Mouse (Mus musculus): Measurements from ENCODE around the gene Mmp10.
A peak's percentile ranks its signal among the peaks of the same experiment; 100 is the strongest.

Gene Mmp10

GRCm38 (mm10) chr9:7502051-7502450, at the start of gene Mmp10:
Mmp10 (plus strand) TSS chr9:7502352.
- DNase-seq (ENCODE audit: low spot score in 2 of 2) = no peak

DNA sequence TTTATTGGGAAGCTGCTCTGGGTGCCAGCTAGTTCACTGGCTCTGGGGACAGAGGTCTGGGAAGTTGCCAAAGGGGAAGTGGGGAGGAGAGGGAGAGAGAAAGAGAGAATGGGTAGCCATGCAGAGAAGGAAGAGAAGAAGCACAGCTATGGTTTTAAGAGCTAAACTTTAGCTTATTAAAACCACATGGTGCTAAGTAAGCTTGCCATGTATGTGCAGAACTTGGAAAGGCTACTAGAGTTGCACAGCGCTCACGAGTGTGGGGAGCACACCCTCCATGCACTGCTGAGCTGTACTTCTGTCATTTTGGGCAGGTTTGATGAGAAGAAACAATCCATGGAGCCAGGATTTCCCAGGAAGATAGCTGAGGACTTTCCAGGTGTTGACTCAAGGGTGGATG, 48.9 kb upstream of the Mmp10 start:
- no peak for DNase-seq (ENCODE audit: low spot score in 2 of 2)

DNA sequence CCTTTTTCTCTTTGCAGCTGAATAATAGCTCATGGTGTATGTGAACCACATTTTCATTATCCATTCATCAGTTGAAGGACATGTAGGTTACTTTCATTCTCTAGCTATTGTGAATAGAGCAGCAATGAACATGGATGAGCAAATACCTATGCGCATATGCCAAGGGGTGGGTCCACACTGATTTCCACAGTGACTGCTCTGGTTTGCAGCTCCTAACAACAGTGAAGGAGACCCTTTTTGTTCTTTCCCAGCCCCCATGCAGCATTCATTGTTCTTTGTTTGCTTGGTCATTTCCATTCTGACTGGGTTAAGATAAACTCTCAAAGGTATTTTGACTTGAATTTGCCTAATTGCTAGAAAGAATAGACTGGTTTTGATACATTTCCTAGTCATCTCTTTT, 31.9 kb upstream of the Mmp10 start:
- no peak for DNase-seq (ENCODE audit: low spot score in 2 of 2)

GRCm38 (mm10) chr9:7483684-7484394, 18.3 kb upstream of the Mmp10 start:
- DNase-seq (ENCODE audit: low spot score in 2 of 2) = no peak

GRCm38 (mm10) chr9:7501138-7501537, 1.0 kb upstream of the Mmp10 start:
- DNase-seq (ENCODE audit: low spot score in 2 of 2) = no peak

DNA sequence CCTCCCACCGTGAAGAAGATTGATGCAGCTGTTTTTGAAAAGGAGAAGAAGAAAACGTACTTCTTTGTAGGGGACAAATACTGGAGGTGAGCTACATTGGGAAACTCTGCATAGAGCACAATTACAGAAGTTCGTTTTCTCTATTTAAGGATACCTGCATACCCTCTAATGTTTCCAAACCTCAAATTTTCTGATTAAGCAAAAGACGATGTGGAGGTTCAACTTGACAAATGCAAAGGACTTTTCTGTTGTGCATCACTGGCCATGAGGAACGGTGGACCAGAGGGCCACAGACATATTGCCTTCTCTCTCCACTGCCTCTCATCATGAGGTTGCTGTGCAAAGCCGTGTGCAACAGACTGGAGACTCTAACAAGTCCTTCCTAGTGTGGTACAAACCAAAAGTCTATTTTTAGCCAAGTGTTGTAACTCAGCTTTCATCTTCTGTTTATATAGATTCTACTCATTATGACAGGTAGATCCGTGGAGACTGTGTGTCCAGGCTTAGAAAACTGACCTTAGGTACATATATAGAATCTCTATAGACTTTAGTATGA, 5.2 kb downstream of the Mmp10 start:
- no peak for DNase-seq (ENCODE audit: low spot score in 2 of 2)

GRCm38 (mm10) chr9:7509619-7510233, 7.6 kb downstream of the Mmp10 start:
- DNase-seq (ENCODE audit: low spot score in 2 of 2) = no peak

GRCm38 (mm10) chr9:7517944-7518571, 15.9 kb downstream of the Mmp10 start:
- no peak for DNase-seq (ENCODE audit: low spot score in 2 of 2)

GRCm38 (mm10) chr9:7526255-7526940, 24.2 kb downstream of the Mmp10 start:
- no peak for DNase-seq (ENCODE audit: low spot score in 2 of 2)

DNA sequence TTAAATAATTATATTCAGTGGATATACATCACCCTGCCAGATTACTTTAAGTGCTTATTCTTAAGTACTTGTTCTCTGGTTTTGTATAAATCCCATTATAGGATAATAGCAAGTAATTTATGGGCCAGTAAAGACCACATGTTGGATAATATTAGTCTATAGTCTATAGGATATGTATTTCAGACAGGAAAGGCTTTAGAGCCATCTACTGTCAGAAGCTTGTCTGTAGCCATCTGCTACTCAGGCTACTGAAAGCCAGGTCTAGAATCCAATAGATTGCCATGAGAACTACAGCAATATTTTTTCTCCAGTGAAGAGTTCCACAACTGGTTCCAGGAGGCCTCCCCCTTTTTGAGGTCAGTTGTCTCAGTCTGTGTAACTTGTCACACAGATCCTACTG, 40.6 kb downstream of the Mmp10 start:
- no peak for DNase-seq (ENCODE audit: low spot score in 2 of 2)

- no peak for DNase-seq (ENCODE audit: low spot score in 2 of 2)
Observed at GRCm38 (mm10) chr9:7544923-7545457, 42.8 kb downstream of the Mmp10 start.

GRCm38 (mm10) chr9:7545471-7545870, 43.3 kb downstream of the Mmp10 start:
- peak; percentile 5 to 6 for DNase-seq (ENCODE audit: low spot score in 2 of 2)

DNA sequence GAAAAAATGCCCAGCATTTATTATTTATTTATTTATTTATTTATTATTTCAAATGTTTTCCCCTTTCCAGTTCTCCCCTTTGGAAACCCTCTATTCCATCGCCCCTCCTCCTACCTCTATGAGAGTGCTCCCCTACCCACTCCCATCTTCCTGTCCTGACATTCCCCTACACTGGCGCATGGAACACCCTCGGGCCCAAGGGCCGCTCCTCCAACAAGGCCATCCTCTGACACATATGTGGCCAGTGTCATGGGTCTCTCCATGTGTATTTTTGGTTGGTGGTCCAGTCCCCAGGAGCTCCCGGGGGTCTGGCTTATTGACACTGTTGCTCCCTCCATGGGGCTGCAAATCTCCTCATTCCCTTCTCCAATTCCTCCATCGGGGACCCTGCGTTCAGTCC, 43.8 kb downstream of the Mmp10 start:
- no peak for DNase-seq (ENCODE audit: low spot score in 2 of 2)

DNA sequence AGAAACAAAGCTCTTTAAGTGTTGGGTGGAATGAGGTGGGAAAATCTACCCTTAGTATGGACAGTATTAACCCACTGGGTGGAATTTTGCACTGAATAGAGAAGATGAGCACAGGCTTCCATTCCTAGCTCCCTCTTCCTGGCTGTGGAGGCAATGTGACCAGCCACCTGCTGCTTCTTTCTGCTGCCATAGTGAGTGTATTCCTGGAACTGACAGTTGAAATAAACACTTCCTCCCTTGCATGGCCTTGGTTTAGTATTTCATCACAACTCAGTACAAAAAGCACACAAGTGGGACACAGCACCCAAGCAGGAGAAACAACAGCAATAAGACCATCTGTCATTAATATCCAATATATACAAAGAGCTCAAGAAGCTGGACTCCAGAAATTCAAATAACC, 49.8 kb downstream of the Mmp10 start:
- DNase-seq (ENCODE audit: low spot score in 2 of 2) = no peak

GRCm38 (mm10) chr9:7553536-7553935, 51.4 kb downstream of the Mmp10 start:
- no peak for DNase-seq (ENCODE audit: low spot score in 2 of 2)

GRCm38 (mm10) chr9:7554382-7554781, 52.2 kb downstream of the Mmp10 start:
- DNase-seq (ENCODE audit: low spot score in 2 of 2) = no peak

- no peak for DNase-seq (ENCODE audit: low spot score in 2 of 2)
Observed at GRCm38 (mm10) chr9:7558221-7559017, 56.3 kb downstream of the Mmp10 start, which contains the start of gene Mmp8. Mmp8 (plus strand) TSS chr9:7558456.
